Mouse (Mus musculus) heart, postnatal 0 days (tissue): ENCODE data around the gene Map2k1.

Source experiments
- CTCF ChIP-seq: IDR thresholded peaks from 2 replicates; pipeline ENCODE4 v1.5.1; 2016; ENCODE audit warnings: antibody characterized with exemption, control low read depth, low read depth
- EP300 ChIP-seq: IDR thresholded peaks from 2 replicates; pipeline ENCODE4 v1.6.1; 2016; ENCODE audit warnings: antibody characterized with exemption, low read depth

DNA sequence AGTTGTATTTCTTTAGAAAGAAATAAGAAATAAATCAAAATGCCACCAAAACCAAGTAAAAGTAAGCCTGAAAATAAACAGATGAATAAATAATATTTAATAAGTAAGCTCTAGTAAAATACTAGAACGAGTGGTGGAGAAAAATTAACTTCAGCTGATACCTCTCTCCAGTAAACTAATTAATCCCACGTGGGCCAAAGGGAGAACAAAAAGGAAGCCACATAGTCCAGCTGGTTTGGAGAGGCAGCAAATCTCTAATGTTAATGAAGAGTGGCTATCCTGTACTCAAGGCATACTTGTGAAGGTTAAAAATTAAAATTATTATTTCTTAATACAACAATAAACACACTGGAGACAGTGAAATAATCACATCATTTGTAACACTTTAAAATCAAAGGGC lies 13.3 kb downstream of the Map2k1 start:
- no peak for TF ChIP-seq CTCF
- TF ChIP-seq EP300, result no peak
